Mouse (Mus musculus) hindbrain, embryonic 12.5 days (tissue): ENCODE measurements at regions not wholly inside any gene's neighbourhood (a gene's known extent, or its start where the extent isn't known, plus 50 kb on each side); places are given as distances from the start of the nearest gene placed in this dataset.

Experiments
- ATAC-seq: fragments of 200-750 bp; cut with Nextera tagmentation; 2 replicates; pipeline ENCODE4 v1.8.0; 2017; ENCODE audit warnings: moderate TSS enrichment; ENCODE audit not compliant: low FRiP score
- H3K27ac ChIP-seq: fragments of 300-500 bp; sonication (generic); 2 replicates; pipeline ENCODE4 v1.5.1; 2016; ENCODE audit warnings: mild to moderate bottlenecking
- H3K27me3 ChIP-seq: fragments of 300-500 bp; sonication (generic); 2 replicates; pipeline ENCODE4 v1.6.1; 2016; ENCODE audit warnings: mild to moderate bottlenecking
- H3K36me3 ChIP-seq: fragments of 300-500 bp; sonication (generic); 2 replicates; pipeline ENCODE4 v1.6.1; 2016; ENCODE audit warnings: mild to moderate bottlenecking
- H3K4me1 ChIP-seq: fragments of 300-500 bp; sonication (generic); 2 replicates; pipeline ENCODE4 v1.6.1; 2016
- H3K4me2 ChIP-seq: fragments of 300-500 bp; sonication (generic); replicated peaks from 2 replicates; pipeline ENCODE4 v1.6.1; 2016; ENCODE audit warnings: mild to moderate bottlenecking
- H3K4me3 ChIP-seq: fragments of 300-500 bp; sonication (generic); 2 replicates; pipeline ENCODE4 v1.5.1; 2016; ENCODE audit warnings: mild to moderate bottlenecking
- H3K9ac ChIP-seq: fragments of 300-500 bp; sonication (generic); 2 replicates; pipeline ENCODE4 v1.6.1; 2016; ENCODE audit warnings: mild to moderate bottlenecking, moderate library complexity
- H3K9me3 ChIP-seq: fragments of 300-500 bp; sonication (generic); replicated peaks from 2 replicates; pipeline ENCODE4 v1.6.1; 2016; ENCODE audit warnings: mild to moderate bottlenecking
- WGBS: fragments of 180-500 bp; shearing (Covaris S2); methylation state at CpG from one replicate; pipeline ENCODE4 v1.1.7; 2016; 5-methylcytosine and 5-hydroxymethylcytosine counted together

- H3K27ac ChIP-seq: peak overlapping the region; percentile 18; the same call in 1 of the 2 replicates
- no peaks in the 10 kb centered on the region for H3K36me3 ChIP-seq
- H3K9ac ChIP-seq: no peak overlapping the region
- H3K4me2 ChIP-seq: no peak overlapping the region
- no peak overlapping the region for H3K4me3 ChIP-seq
- no peaks in the 10 kb centered on the region for H3K27me3 ChIP-seq
- peaks cover 4% of the 10 kb centered on the region for H3K4me1 ChIP-seq
- 81% methylated on average over 3 of the region's 3 CpGs for WGBS
- ATAC-seq: no peak
- no peaks in the 10 kb centered on the region for H3K9me3 ChIP-seq
These were observed 224.5 kb upstream of the Daam1 start for GRCm38 (mm10) chr12:71606366-71606765.

DNA sequence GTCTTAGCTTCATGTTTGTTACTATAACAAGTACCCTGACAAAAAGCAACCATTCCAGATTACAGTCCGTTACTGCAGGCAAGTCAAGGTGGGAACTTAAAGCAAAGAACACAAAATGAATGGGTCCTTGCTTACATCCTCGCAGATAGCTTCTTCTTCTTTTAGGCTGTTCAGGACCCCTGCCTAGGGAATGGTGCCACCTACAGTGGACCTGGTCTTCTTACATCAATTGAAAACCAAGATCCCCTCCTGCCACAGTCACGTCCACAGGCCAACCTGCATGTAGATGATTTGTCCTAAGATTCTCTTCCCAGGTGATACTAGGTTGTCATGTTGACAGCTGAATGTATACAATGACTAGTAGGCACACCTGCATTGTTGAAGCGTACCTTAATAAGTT, 222.9 kb upstream of the Daam1 start:
- ATAC-seq: no peak
- no peaks in the 10 kb centered on the region for H3K9me3 ChIP-seq
- no peaks in the 10 kb centered on the region for H3K4me1 ChIP-seq
- WGBS: 92% methylated on average over 4 of the region's 4 CpGs
- no peaks in the 10 kb centered on the region for H3K27me3 ChIP-seq
- no peaks in the 10 kb centered on the region for H3K36me3 ChIP-seq
- no peak overlapping the region for H3K27ac ChIP-seq
- no peak overlapping the region for H3K4me3 ChIP-seq
- no peak overlapping the region for H3K9ac ChIP-seq
- no peak overlapping the region for H3K4me2 ChIP-seq

GRCm38 (mm10) chr12:71613326-71613725, 217.6 kb upstream of the Daam1 start:
- Histone ChIP-seq H3K4me2 (no peak overlapping the region), H3K9ac (no peak overlapping the region), H3K4me3 (no peak overlapping the region), H3K4me1 (0 out of 2 replicates have a peak, but pooled peaks cover 3% of the 10 kb centered on the region), H3K36me3 (no peaks in the 10 kb centered on the region), H3K27ac (no peak overlapping the region), H3K9me3 (no peaks in the 10 kb centered on the region), H3K27me3 (no peaks in the 10 kb centered on the region)
- no peak for ATAC-seq
- 69% methylated on average over 8 of the region's 8 CpGs for WGBS

- Histone ChIP-seq H3K27me3 (no peaks in the 10 kb centered on the region), H3K9me3 (no peaks in the 10 kb centered on the region), H3K27ac (no peak overlapping the region), H3K4me3 (no peak overlapping the region), H3K4me2 (no peak overlapping the region), H3K36me3 (no peaks in the 10 kb centered on the region), H3K9ac (no peak overlapping the region), H3K4me1 (peaks cover 7% of the 10 kb centered on the region)
- no peak for ATAC-seq
- 83% methylated on average over 2 of the region's 2 CpGs for WGBS
These were observed 215.9 kb upstream of the Daam1 start for GRCm38 (mm10) chr12:71614945-71615344.

GRCm38 (mm10) chr12:71615383-71615782, 215.5 kb upstream of the Daam1 start:
- no peaks in the 10 kb centered on the region for H3K36me3 ChIP-seq
- peaks cover 10% of the 10 kb centered on the region for H3K4me1 ChIP-seq
- H3K9ac ChIP-seq: no peak overlapping the region
- ATAC-seq: no peak
- 82% methylated on average over 2 of the region's 2 CpGs for WGBS
- no peak overlapping the region for H3K4me2 ChIP-seq
- H3K27ac ChIP-seq: no peak overlapping the region
- no peak overlapping the region for H3K4me3 ChIP-seq
- H3K9me3 ChIP-seq: no peaks in the 10 kb centered on the region
- no peaks in the 10 kb centered on the region for H3K27me3 ChIP-seq

DNA sequence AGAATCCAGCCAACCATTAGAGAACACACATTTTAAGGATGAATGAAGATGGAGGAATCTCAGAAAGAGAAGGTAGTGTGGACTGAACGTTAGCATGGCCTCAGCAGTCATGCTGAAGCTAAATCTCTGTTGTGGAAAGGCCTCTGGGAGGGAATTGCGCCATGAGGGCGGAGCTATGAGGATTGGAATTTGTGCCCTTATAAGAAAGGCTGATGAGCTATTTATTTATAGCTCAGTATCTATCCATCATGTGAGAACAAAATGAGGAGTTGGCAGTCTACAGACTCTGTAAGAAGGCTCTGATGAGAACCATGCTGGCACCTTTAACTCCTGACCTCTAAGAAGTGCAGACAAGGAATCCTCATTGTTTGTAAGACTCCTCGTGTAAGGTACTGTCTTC, 214.8 kb upstream of the Daam1 start:
- peaks cover 10% of the 10 kb centered on the region for H3K4me1 ChIP-seq
- no peaks in the 10 kb centered on the region for H3K27me3 ChIP-seq
- H3K36me3 ChIP-seq: no peaks in the 10 kb centered on the region
- H3K27ac ChIP-seq: no peak overlapping the region
- no peak overlapping the region for H3K4me3 ChIP-seq
- H3K9me3 ChIP-seq: no peaks in the 10 kb centered on the region
- ATAC-seq: no peak
- H3K9ac ChIP-seq: no peak overlapping the region
- 81% methylated on average over 4 of the region's 4 CpGs for WGBS
- H3K4me2 ChIP-seq: no peak overlapping the region

DNA sequence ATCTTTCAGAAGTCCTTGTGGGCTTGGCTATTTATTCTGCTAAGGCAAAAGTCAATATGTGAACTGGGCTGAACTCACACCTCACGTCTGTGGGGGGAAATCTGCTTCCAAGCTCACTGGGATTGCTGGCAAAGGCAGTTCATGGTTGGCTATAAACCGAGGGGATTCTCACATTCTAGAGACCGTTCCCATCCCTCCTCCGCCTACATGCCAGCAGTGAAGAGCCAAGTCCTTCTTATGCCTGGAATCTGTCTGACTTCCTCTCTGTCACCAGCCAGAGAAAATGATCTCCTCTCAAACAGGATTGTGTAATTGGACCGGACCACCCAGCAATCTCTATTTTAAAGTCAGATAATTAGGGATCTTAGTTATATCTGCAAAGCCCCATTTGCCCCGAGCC, 212.4 kb upstream of the Daam1 start:
- peaks cover 10% of the 10 kb centered on the region for H3K4me1 ChIP-seq
- ATAC-seq: no peak
- no peaks in the 10 kb centered on the region for H3K36me3 ChIP-seq
- H3K4me2 ChIP-seq: no peak overlapping the region
- no peaks in the 10 kb centered on the region for H3K27me3 ChIP-seq
- H3K4me3 ChIP-seq: no peak overlapping the region
- 84% methylated on average over 6 of the region's 6 CpGs for WGBS
- no peak overlapping the region for H3K9ac ChIP-seq
- H3K27ac ChIP-seq: no peak overlapping the region
- no peaks in the 10 kb centered on the region for H3K9me3 ChIP-seq

- H3K27ac ChIP-seq: no peak overlapping the region
- peaks cover 7% of the 10 kb centered on the region for H3K4me1 ChIP-seq
- no peaks in the 10 kb centered on the region for H3K9me3 ChIP-seq
- H3K27me3 ChIP-seq: no peaks in the 10 kb centered on the region
- H3K36me3 ChIP-seq: no peaks in the 10 kb centered on the region
- 85% methylated on average over 8 of the region's 8 CpGs for WGBS
- H3K4me3 ChIP-seq: no peak overlapping the region
- no peak overlapping the region for H3K9ac ChIP-seq
- no peak for ATAC-seq
- H3K4me2 ChIP-seq: no peak overlapping the region
These were observed 211.9 kb upstream of the Daam1 start for GRCm38 (mm10) chr12:71618956-71619355.

- no peak for ATAC-seq
- H3K4me2 ChIP-seq: no peak overlapping the region
- H3K27me3 ChIP-seq: no peaks in the 10 kb centered on the region
- 33% methylated on average over 4 of the region's 4 CpGs for WGBS
- H3K4me1 ChIP-seq: peaks cover 12% of the 10 kb centered on the region
- H3K9me3 ChIP-seq: no peaks in the 10 kb centered on the region
- no peaks in the 10 kb centered on the region for H3K36me3 ChIP-seq
- H3K4me3 ChIP-seq: no peak overlapping the region
- no peak overlapping the region for H3K27ac ChIP-seq
- H3K9ac ChIP-seq: no peak overlapping the region
These were observed 211.3 kb upstream of the Daam1 start for GRCm38 (mm10) chr12:71619561-71619960.

DNA sequence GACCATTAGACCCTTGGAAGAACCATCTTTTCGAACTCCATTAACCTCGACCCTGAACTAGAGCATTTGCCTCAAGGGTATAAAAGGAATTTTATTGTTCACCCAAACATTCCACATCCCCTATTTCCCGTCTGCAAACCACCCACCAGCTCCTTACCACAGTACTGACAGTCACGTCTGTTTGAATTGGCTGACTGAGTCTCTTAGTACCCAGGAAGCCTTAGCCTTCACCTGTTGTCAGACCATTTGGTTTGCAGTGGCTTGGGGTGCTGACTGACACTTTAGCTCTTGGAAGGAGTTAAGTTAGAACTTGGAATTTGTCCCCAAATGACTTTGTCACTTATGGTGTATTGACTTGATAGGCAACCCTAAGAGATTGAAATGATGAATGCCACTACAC, 209.3 kb upstream of the Daam1 start:
- H3K9me3 ChIP-seq: no peaks in the 10 kb centered on the region

GRCm38 (mm10) chr12:71622761-71623160, 208.1 kb upstream of the Daam1 start:
- no peak overlapping the region for H3K27ac ChIP-seq
- H3K4me3 ChIP-seq: no peak overlapping the region
- no peak for ATAC-seq
- H3K9ac ChIP-seq: no peak overlapping the region
- WGBS: 82% methylated on average over 2 of the region's 2 CpGs
- no peaks in the 10 kb centered on the region for H3K27me3 ChIP-seq
- no peak overlapping the region for H3K4me2 ChIP-seq
- H3K9me3 ChIP-seq: no peaks in the 10 kb centered on the region
- H3K36me3 ChIP-seq: no peaks in the 10 kb centered on the region
- H3K4me1 ChIP-seq: peaks cover 30% of the 10 kb centered on the region

More for the DNA sequence above, 209.3 kb upstream of the Daam1 start:
- no peak overlapping the region for H3K4me2 ChIP-seq
- H3K4me1 ChIP-seq: peaks cover 19% of the 10 kb centered on the region
- no peaks in the 10 kb centered on the region for H3K27me3 ChIP-seq
- no peak overlapping the region for H3K9ac ChIP-seq
- H3K36me3 ChIP-seq: no peaks in the 10 kb centered on the region
- ATAC-seq: no peak
- WGBS: 60% methylated on average over 4 of the region's 4 CpGs
- H3K27ac ChIP-seq: no peak overlapping the region
- H3K4me3 ChIP-seq: no peak overlapping the region

GRCm38 (mm10) chr12:71623271-71623670, 207.6 kb upstream of the Daam1 start:
- no peak overlapping the region for H3K4me3 ChIP-seq
- H3K27me3 ChIP-seq: no peaks in the 10 kb centered on the region
- no peak overlapping the region for H3K9ac ChIP-seq
- H3K36me3 ChIP-seq: no peaks in the 10 kb centered on the region
- ATAC-seq: no peak
- no peak overlapping the region for H3K27ac ChIP-seq
- WGBS: 96% methylated on average over 5 of the region's 5 CpGs
- H3K4me2 ChIP-seq: no peak overlapping the region
- no peaks in the 10 kb centered on the region for H3K9me3 ChIP-seq
- H3K4me1 ChIP-seq: peaks cover 33% of the 10 kb centered on the region

DNA sequence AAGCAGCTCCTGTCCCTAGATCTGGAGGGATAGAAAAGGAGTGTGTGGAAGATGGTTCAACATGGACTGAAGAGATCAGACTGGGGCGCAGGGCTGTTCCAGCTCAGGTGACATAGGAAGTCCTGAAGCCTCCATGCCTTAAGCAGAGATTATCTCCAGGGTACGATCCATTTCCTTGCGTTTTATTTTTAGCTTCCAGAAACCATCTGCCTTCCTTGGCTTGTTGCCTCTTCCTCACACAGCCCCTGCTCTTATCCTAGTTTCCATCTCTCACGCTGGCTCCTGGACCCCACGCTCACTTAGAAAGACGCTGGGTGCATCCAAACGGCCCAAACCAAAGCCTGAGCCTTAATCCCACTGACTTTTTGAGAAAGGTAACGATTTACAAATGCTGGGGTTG, 206.8 kb upstream of the Daam1 start:
- H3K9me3 ChIP-seq: no peaks in the 10 kb centered on the region
- H3K36me3 ChIP-seq: no peaks in the 10 kb centered on the region
- H3K27me3 ChIP-seq: no peaks in the 10 kb centered on the region
- 86% methylated on average over 8 of the region's 8 CpGs for WGBS
- no peak overlapping the region for H3K4me2 ChIP-seq
- H3K27ac ChIP-seq: no peak overlapping the region
- no peak for ATAC-seq
- no peak overlapping the region for H3K9ac ChIP-seq
- H3K4me1 ChIP-seq: peaks cover 33% of the 10 kb centered on the region
- H3K4me3 ChIP-seq: no peak overlapping the region

DNA sequence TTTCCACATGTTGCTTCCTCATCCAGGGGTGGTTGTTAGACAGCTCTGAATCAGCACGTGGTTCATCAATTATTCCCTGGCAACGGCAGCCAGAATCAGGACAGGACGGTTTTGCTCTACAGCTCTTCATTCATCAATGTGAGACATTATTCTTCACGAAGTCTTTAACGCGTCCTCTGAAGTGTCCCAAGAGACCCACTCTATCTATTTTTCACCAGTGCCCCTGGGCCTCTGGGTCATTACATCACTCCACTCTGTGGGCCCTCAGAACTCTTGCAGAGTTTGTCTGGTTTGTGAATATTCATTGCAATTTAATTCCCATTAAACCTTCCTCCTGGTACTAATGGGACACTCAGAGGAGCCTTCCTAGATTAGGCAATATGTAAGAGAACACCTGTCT, 206.2 kb upstream of the Daam1 start:
- WGBS: 32% methylated on average over 6 of the region's 6 CpGs
- no peak for ATAC-seq
- Histone ChIP-seq H3K4me3 (no peak overlapping the region), H3K27me3 (no peaks in the 10 kb centered on the region), H3K9ac (no peak overlapping the region), H3K9me3 (no peaks in the 10 kb centered on the region), H3K4me2 (no peak overlapping the region), H3K4me1 (peaks cover 30% of the 10 kb centered on the region), H3K36me3 (no peaks in the 10 kb centered on the region), H3K27ac (no peak overlapping the region)
